Mouse (Mus musculus): ENCODE results near the gene Ank2. TPM values are rescaled to one million over a fixed set of nuclear protein-coding genes. Genes with fewer than 3 reads are reported as not detected.
"Not testable (repeated sequence)": the region's sequence is repeated elsewhere in the genome, so short reads cannot be mapped to it uniquely, and the experiment has no call there.

The Ank2 gene
- polyA plus RNA-seq, 1 experiment from 2014 or later, result 211 TPM

GRCm38 (mm10) chr3:127414438-127414837 is 84.7 kb downstream of the Ank2 start:
- ATAC-seq (ENCODE audit: low FRiP score, low TSS enrichment), result no peak

GRCm38 (mm10) chr3:127408684-127409550 is 90.2 kb downstream of the Ank2 start:
- WGBS, result 17% methylated on average over 23 of the region's 23 CpGs
- peaks cover 22% of the 10 kb centered on the region for H3K4me1 ChIP-seq (ENCODE audit: control insufficient read depth, insufficient read depth, low read length)
- H3K27ac ChIP-seq (replicated peaks; ENCODE audit: low read depth, low read length), result peak overlapping the region; percentile 92

More at GRCm38 (mm10) chr3:127414438-127414837, 84.7 kb downstream of the Ank2 start:
- H3K4me2 ChIP-seq (ENCODE audit: low read length), result no peak overlapping the region
- no peaks in the 10 kb centered on the region for H3K4me1 ChIP-seq (ENCODE audit: control insufficient read depth, insufficient read depth, low read length)
- no peak for DNase-seq
- 59% methylated on average over 1 of the region's 1 CpGs for WGBS
- no peaks in the 10 kb centered on the region for H3K36me3 ChIP-seq (ENCODE audit: control insufficient read depth, insufficient read depth, low read length)
- no peak overlapping the region for H3K4me3 ChIP-seq (replicated peaks; ENCODE audit: low read depth, low read length)
- no peak overlapping the region for H3K9ac ChIP-seq (replicated peaks; ENCODE audit: low read length)
- no peak overlapping the region for H3K27ac ChIP-seq (replicated peaks; ENCODE audit: low read depth, low read length)
- no peaks in the 10 kb centered on the region for H3K27me3 ChIP-seq (ENCODE audit: control insufficient read depth, insufficient read depth, low read length)
- H3K9me3 ChIP-seq (ENCODE audit: control insufficient read depth, low read length), result no peaks in the 10 kb centered on the region

DNA sequence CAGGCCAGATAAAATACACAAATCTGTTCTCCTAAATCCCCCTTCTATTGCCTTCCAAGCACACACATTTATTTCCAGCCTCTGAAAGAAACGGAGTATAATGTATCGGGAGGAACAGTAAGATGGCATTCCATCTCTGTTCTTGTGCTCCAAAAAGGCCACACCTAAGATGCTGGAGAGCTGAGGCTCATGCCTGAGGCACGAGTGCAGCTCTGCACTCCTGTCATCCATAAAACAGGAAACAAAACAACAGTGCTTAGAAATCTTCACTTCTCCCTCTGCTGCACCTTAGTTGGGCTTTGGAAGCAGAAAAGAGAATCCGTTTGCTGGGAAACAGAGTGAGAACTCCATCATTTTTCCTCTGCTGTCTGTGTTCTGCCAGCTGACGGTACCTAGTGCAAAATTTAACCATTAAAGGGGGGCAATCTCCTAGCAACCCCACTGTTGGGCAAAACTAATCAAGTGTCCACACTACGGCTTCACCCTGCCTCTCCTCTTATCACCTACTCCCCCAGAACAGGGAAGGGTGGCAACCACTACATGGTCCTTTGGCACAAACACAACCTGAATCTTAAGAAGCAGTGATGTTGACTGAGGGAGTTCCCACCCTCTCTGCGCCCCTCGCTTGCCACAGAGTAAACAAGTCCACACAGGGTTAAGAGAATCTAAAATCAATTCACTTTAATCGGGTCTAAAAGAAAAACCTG is 91.1 kb downstream of the Ank2 start:
- Histone ChIP-seq H3K4me3 (replicated peaks; ENCODE audit: low read depth, low read length) (peak overlapping the region; percentile 62), H3K4me1 (ENCODE audit: control insufficient read depth, insufficient read depth, low read length) (peaks cover 22% of the 10 kb centered on the region), H3K4me2 (ENCODE audit: low read length) (peak overlapping the region; percentile 82), H3K9ac (replicated peaks; ENCODE audit: low read length) (peak overlapping the region; percentile 77), H3K27ac (replicated peaks; ENCODE audit: low read depth, low read length) (peak overlapping the region; percentile 92), H3K36me3 (ENCODE audit: control insufficient read depth, insufficient read depth, low read length) (no peaks in the 10 kb centered on the region), H3K9me3 (ENCODE audit: control insufficient read depth, low read length) (no peaks in the 10 kb centered on the region), H3K27me3 (ENCODE audit: control insufficient read depth, insufficient read depth, low read length) (no peaks in the 10 kb centered on the region)
- ATAC-seq (ENCODE audit: low FRiP score, low TSS enrichment) (0 out of 2 replicates have a peak, but pooled peaks have one; percentile 24), DNase-seq (peak; percentile 52)
- 6% methylated on average over 9 of the region's 9 CpGs for WGBS

More at GRCm38 (mm10) chr3:127408684-127409550, 90.2 kb downstream of the Ank2 start:
- Histone ChIP-seq H3K36me3 (ENCODE audit: control insufficient read depth, insufficient read depth, low read length) (no peaks in the 10 kb centered on the region), H3K4me3 (replicated peaks; ENCODE audit: low read depth, low read length) (peak overlapping the region; percentile 62), H3K9ac (replicated peaks; ENCODE audit: low read length) (peak overlapping the region; percentile 77), H3K4me2 (ENCODE audit: low read length) (peak overlapping the region; percentile 82), H3K27me3 (ENCODE audit: control insufficient read depth, insufficient read depth, low read length) (no peaks in the 10 kb centered on the region), H3K9me3 (ENCODE audit: control insufficient read depth, low read length) (no peaks in the 10 kb centered on the region)
- ATAC-seq (ENCODE audit: low FRiP score, low TSS enrichment) (peak; percentile 98), DNase-seq (peak; percentile 90)

DNA sequence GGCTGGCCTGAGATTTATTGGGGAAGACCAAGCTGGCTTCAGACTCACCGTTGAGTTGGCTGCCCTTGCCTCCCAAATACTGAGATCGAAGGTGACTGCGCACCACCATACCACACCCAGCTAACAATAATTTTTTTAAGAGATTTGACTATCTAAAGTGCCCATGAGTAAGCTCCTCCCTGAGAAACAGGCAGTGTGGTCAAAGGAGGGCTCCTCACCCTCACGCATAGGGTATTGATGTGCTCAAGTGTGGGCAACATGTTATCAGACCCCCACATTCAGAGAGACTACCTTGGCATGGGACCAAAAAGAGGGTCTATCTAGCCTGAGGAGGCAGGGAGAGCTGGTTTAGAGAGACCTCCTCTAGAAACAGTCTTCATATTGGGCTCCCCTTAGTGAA is 92.3 kb downstream of the Ank2 start:
- H3K27ac ChIP-seq (replicated peaks; ENCODE audit: low read depth, low read length), result no peak overlapping the region

GRCm38 (mm10) chr3:127404371-127404770 is 94.8 kb downstream of the Ank2 start:
- H3K4me1 ChIP-seq (ENCODE audit: control insufficient read depth, insufficient read depth, low read length), result peaks cover 22% of the 10 kb centered on the region
- H3K4me2 ChIP-seq (ENCODE audit: low read length), result no peak overlapping the region
- H3K9me3 ChIP-seq (ENCODE audit: control insufficient read depth, low read length), result no peaks in the 10 kb centered on the region

More for the DNA sequence above, 92.3 kb downstream of the Ank2 start:
- 95% methylated on average over 4 of the region's 4 CpGs for WGBS
- Histone ChIP-seq H3K36me3 (ENCODE audit: control insufficient read depth, insufficient read depth, low read length) (no peaks in the 10 kb centered on the region), H3K27me3 (ENCODE audit: control insufficient read depth, insufficient read depth, low read length) (no peaks in the 10 kb centered on the region), H3K9me3 (ENCODE audit: control insufficient read depth, low read length) (no peaks in the 10 kb centered on the region), H3K9ac (replicated peaks; ENCODE audit: low read length) (no peak overlapping the region), H3K4me3 (replicated peaks; ENCODE audit: low read depth, low read length) (peak overlapping the region; percentile 2; the same call in 1 of the 2 replicates), H3K4me2 (ENCODE audit: low read length) (peak overlapping the region; percentile 82), H3K4me1 (ENCODE audit: control insufficient read depth, insufficient read depth, low read length) (peaks cover 22% of the 10 kb centered on the region)
- ATAC-seq (ENCODE audit: low FRiP score, low TSS enrichment) (no peak), DNase-seq (peak; percentile 11)

DNA sequence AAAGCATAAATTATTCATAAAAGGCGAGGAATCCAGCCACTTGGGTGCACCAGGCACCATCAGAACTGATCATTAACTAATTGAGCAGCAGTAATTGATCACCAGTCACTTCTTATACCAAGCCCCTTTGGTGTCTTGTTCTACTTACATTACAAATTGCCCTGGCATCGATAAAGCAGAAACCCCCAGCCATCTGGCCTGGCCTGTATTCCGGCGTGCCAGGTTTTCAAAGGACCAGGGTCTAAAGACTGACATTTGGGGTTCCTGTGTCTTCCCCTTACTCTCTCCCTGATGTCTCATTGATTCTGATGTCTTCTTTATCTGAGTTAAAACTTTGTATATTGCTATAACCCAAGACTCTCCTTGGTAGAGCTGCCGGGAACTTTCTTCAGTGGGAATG is 98.2 kb downstream of the Ank2 start:
- Histone ChIP-seq H3K36me3 (ENCODE audit: control insufficient read depth, insufficient read depth, low read length) (peaks cover 6% of the 10 kb centered on the region; the same call in 1 of the 2 replicates), H3K9ac (replicated peaks; ENCODE audit: low read length) (no peak overlapping the region), H3K27me3 (ENCODE audit: control insufficient read depth, insufficient read depth, low read length) (no peaks in the 10 kb centered on the region), H3K4me2 (ENCODE audit: low read length) (no peak overlapping the region), H3K4me3 (replicated peaks; ENCODE audit: low read depth, low read length) (no peak overlapping the region), H3K27ac (replicated peaks; ENCODE audit: low read depth, low read length) (no peak overlapping the region), H3K4me1 (ENCODE audit: control insufficient read depth, insufficient read depth, low read length) (peaks cover 10% of the 10 kb centered on the region), H3K9me3 (ENCODE audit: control insufficient read depth, low read length) (no peaks in the 10 kb centered on the region)
- WGBS, result 83% methylated on average over 5 of the region's 5 CpGs
- ATAC-seq (ENCODE audit: low FRiP score, low TSS enrichment) (no peak), DNase-seq (no peak)

More at GRCm38 (mm10) chr3:127404371-127404770, 94.8 kb downstream of the Ank2 start:
- Histone ChIP-seq H3K4me3 (replicated peaks; ENCODE audit: low read depth, low read length) (no peak overlapping the region), H3K36me3 (ENCODE audit: control insufficient read depth, insufficient read depth, low read length) (0 out of 2 replicates have a peak, but pooled peaks cover under 1% of the 10 kb centered on the region), H3K9ac (replicated peaks; ENCODE audit: low read length) (no peak overlapping the region), H3K27ac (replicated peaks; ENCODE audit: low read depth, low read length) (peak overlapping the region; percentile 41; the same call in 1 of the 2 replicates), H3K27me3 (ENCODE audit: control insufficient read depth, insufficient read depth, low read length) (no peaks in the 10 kb centered on the region)
- WGBS, result 37% methylated on average over 3 of the region's 3 CpGs
- DNase-seq, result peak; percentile 43
- ATAC-seq (ENCODE audit: low FRiP score, low TSS enrichment), result no peak

GRCm38 (mm10) chr3:127400468-127400867 is 98.7 kb downstream of the Ank2 start:
- H3K4me3 ChIP-seq (replicated peaks; ENCODE audit: low read depth, low read length); H3K36me3 ChIP-seq (ENCODE audit: control insufficient read depth, insufficient read depth, low read length); H3K27ac ChIP-seq (replicated peaks; ENCODE audit: low read depth, low read length); H3K4me1 ChIP-seq (ENCODE audit: control insufficient read depth, insufficient read depth, low read length); H3K9ac ChIP-seq (replicated peaks; ENCODE audit: low read length); H3K9me3 ChIP-seq (ENCODE audit: control insufficient read depth, low read length); H3K27me3 ChIP-seq (ENCODE audit: control insufficient read depth, insufficient read depth, low read length); DNase-seq; H3K4me2 ChIP-seq (ENCODE audit: low read length): not testable (repeated sequence)
- ATAC-seq (ENCODE audit: low FRiP score, low TSS enrichment), result 0 out of 2 replicates have a peak, but pooled peaks have one; percentile 53
- 97% methylated on average over 3 of the region's 3 CpGs for WGBS

GRCm38 (mm10) chr3:127397774-127398173 is 101.4 kb downstream of the Ank2 start:
- H3K9me3 ChIP-seq (ENCODE audit: control insufficient read depth, low read length), result no peaks in the 10 kb centered on the region
- no peak overlapping the region for H3K4me2 ChIP-seq (ENCODE audit: low read length)
- H3K4me1 ChIP-seq (ENCODE audit: control insufficient read depth, insufficient read depth, low read length), result no peaks in the 10 kb centered on the region
- no peak for DNase-seq
- no peaks in the 10 kb centered on the region for H3K27me3 ChIP-seq (ENCODE audit: control insufficient read depth, insufficient read depth, low read length)
- WGBS, result 95% methylated on average over 9 of the region's 9 CpGs
- no peak overlapping the region for H3K27ac ChIP-seq (replicated peaks; ENCODE audit: low read depth, low read length)
- no peak overlapping the region for H3K4me3 ChIP-seq (replicated peaks; ENCODE audit: low read depth, low read length)
- H3K36me3 ChIP-seq (ENCODE audit: control insufficient read depth, insufficient read depth, low read length), result peaks cover 6% of the 10 kb centered on the region; the same call in 1 of the 2 replicates
- ATAC-seq (ENCODE audit: low FRiP score, low TSS enrichment), result no peak
- no peak overlapping the region for H3K9ac ChIP-seq (replicated peaks; ENCODE audit: low read length)
